Mouse (Mus musculus) myocyte (in vitro differentiated cells): Measurements from ENCODE around the gene Tenm4. TPM values are rescaled to one million over a fixed set of nuclear protein-coding genes. Genes with fewer than 3 reads are reported as not detected.

Experiments used
- H3K27me3 ChIP-seq: one replicate; pipeline ENCODE4 v1.6.1; 2011; ENCODE audit not compliant: control insufficient read depth, insufficient read depth, insufficient read length
- H3K36me3 ChIP-seq: one replicate; pipeline ENCODE4 v1.6.1; 2011; ENCODE audit not compliant: control insufficient read depth, insufficient read depth
- H3K4me2 ChIP-seq: one replicate; pipeline ENCODE4 v1.6.1; 2011; ENCODE audit warnings: low read depth, control low read depth
- H3K4me3 ChIP-seq: one replicate; pipeline ENCODE4 v1.5.1; 2011; ENCODE audit warnings: mild to moderate bottlenecking, control low read depth, moderate library complexity
- H3K79me2 ChIP-seq: one replicate; pipeline ENCODE4 v1.6.1; 2011; ENCODE audit not compliant: control insufficient read depth, insufficient read depth
- H3ac ChIP-seq: one replicate; pipeline ENCODE4 v1.6.1; 2011; ENCODE audit not compliant: control insufficient read depth, insufficient read length
- CEBPB ChIP-seq: IDR thresholded peaks from 2 replicates; pipeline ENCODE4 v1.6.1; 2011; ENCODE audit warnings: mild to moderate bottlenecking, moderate library complexity; ENCODE audit not compliant: poor library complexity, insufficient read depth, severe bottlenecking
- E2F4 ChIP-seq: IDR thresholded peaks from one replicate; pipeline ENCODE4 v1.6.1; 2011; ENCODE audit warnings: mild to moderate bottlenecking, control low read depth, moderate library complexity; ENCODE audit not compliant: insufficient read depth
- MAX ChIP-seq: IDR thresholded peaks from one replicate; pipeline ENCODE4 v1.6.1; 2011; ENCODE audit warnings: low read depth, mild to moderate bottlenecking, control low read depth
- MYOD1 ChIP-seq, 3 experiments: IDR thresholded peaks; one replicate each; pipeline ENCODE4 v1.6.1; 2011; ENCODE audit warnings: control low read depth in 2 of 3, low read depth in 2 of 3, mild to moderate bottlenecking in 2 of 3, moderate library complexity in 1 of 3; ENCODE audit not compliant: insufficient read length in 2 of 3, control insufficient read depth in 1 of 3
- MYOG ChIP-seq, 3 experiments: IDR thresholded peaks; one replicate each; pipeline ENCODE4 v1.6.1; 2011; ENCODE audit warnings: control low read depth in 2 of 3, low read depth in 2 of 3, mild to moderate bottlenecking in 2 of 3; ENCODE audit not compliant: insufficient read length in 2 of 3, control insufficient read depth in 1 of 3, insufficient read depth in 1 of 3
- POLR2A ChIP-seq: IDR thresholded peaks from one replicate; pipeline ENCODE4 v1.6.1; 2011; ENCODE audit warnings: low read depth, mild to moderate bottlenecking, control low read depth, moderate library complexity; ENCODE audit not compliant: insufficient read length
- POLR2AphosphoS2 ChIP-seq: IDR thresholded peaks from one replicate; pipeline ENCODE4 v1.6.1; 2011; ENCODE audit warnings: low read depth, control low read depth; ENCODE audit not compliant: insufficient read length
- REST ChIP-seq: IDR thresholded peaks from one replicate; pipeline ENCODE4 v1.6.1; 2011; ENCODE audit warnings: mild to moderate bottlenecking, control low read depth, moderate library complexity; ENCODE audit not compliant: insufficient read depth, insufficient read length
- SRF ChIP-seq: IDR thresholded peaks from one replicate; pipeline ENCODE4 v1.6.1; 2011; ENCODE audit warnings: low read depth; ENCODE audit not compliant: control insufficient read depth, insufficient read length
- TCF12 ChIP-seq: IDR thresholded peaks from one replicate; pipeline ENCODE4 v1.6.1; 2011; ENCODE audit warnings: mild to moderate bottlenecking, control low read depth; ENCODE audit not compliant: poor library complexity, insufficient read depth, severe bottlenecking
- TCF3 ChIP-seq: IDR thresholded peaks from one replicate; pipeline ENCODE4 v1.6.1; 2011; ENCODE audit warnings: low read depth, control low read depth; ENCODE audit not compliant: insufficient read length
- USF1 ChIP-seq: IDR thresholded peaks from one replicate; pipeline ENCODE4 v1.6.1; 2011; ENCODE audit warnings: low read depth, mild to moderate bottlenecking, control low read depth, moderate library complexity
- polyA plus RNA-seq: library from polyadenylated mRNA; unstranded; fragments of >200 nt; fragmentation: generic; extraction: Trizol; gene quantifications from one replicate; pipeline ENCODE4 v1.2.1, GENCODE M21; 2012; ENCODE audit warnings: missing spikeins

Tenm4 gene
- polyA plus RNA-seq, 1 experiment = 10.9 TPM

GRCm38 (mm10) chr7:96718201-96719155, 547.4 kb downstream of the Tenm4 start:
- Histone ChIP-seq H3K79me2 (no peaks in the 10 kb centered on the region), H3K4me2 (no peak overlapping the region), H3K4me3 (no peak overlapping the region), H3K27me3 (no peaks in the 10 kb centered on the region), H3ac (no peak overlapping the region), H3K36me3 (no peaks in the 10 kb centered on the region)
- TF ChIP-seq E2F4 = no peak
- no peak for TF ChIP-seq MYOD1 (IDR thresholded peaks at IDR 0.05; ENCODE audit: control insufficient read depth in 1 of 3, insufficient read length in 2 of 3, low read depth in 2 of 3)
- no peak for TF ChIP-seq POLR2A
- TF ChIP-seq REST = no peak
- TF ChIP-seq POLR2AphosphoS2 = no peak
- TF ChIP-seq USF1 = no peak
- TF ChIP-seq MYOG (IDR thresholded peaks at IDR 0.05; ENCODE audit: control insufficient read depth in 1 of 3, insufficient read depth in 1 of 3, insufficient read length in 2 of 3, low read depth in 2 of 3) = no peak
- TF ChIP-seq SRF = no peak
- TF ChIP-seq TCF3 = no peak
- no peak for TF ChIP-seq TCF12
- no peak for TF ChIP-seq CEBPB
- TF ChIP-seq MAX = no peak

GRCm38 (mm10) chr7:96719926-96720325, 548.9 kb downstream of the Tenm4 start:
- Histone ChIP-seq H3ac (no peak overlapping the region), H3K79me2 (no peaks in the 10 kb centered on the region), H3K4me3 (no peak overlapping the region), H3K4me2 (no peak overlapping the region), H3K36me3 (no peaks in the 10 kb centered on the region), H3K27me3 (no peaks in the 10 kb centered on the region)
- TF ChIP-seq CEBPB = no peak
- TF ChIP-seq SRF = no peak
- TF ChIP-seq TCF12 = no peak
- TF ChIP-seq POLR2AphosphoS2 = no peak
- no peak for TF ChIP-seq TCF3
- TF ChIP-seq MAX = no peak
- TF ChIP-seq E2F4 = no peak
- TF ChIP-seq REST = no peak
- TF ChIP-seq POLR2A = no peak
- no peak for TF ChIP-seq MYOD1 (IDR thresholded peaks at IDR 0.05; ENCODE audit: control insufficient read depth in 1 of 3, insufficient read length in 2 of 3, low read depth in 2 of 3)
- no peak for TF ChIP-seq USF1

GRCm38 (mm10) chr7:96720465-96720864, 549.4 kb downstream of the Tenm4 start:
- H3K79me2 ChIP-seq = no peaks in the 10 kb centered on the region
- H3K36me3 ChIP-seq = no peaks in the 10 kb centered on the region
- TF ChIP-seq MYOD1 (IDR thresholded peaks at IDR 0.05; ENCODE audit: control insufficient read depth in 1 of 3, insufficient read length in 2 of 3, low read depth in 2 of 3) = no peak
- TF ChIP-seq POLR2AphosphoS2 = no peak
- TF ChIP-seq TCF12 = no peak
- no peak for TF ChIP-seq USF1
- no peak for TF ChIP-seq REST
- TF ChIP-seq E2F4 = no peak
- H3K4me3 ChIP-seq = no peak overlapping the region
- H3ac ChIP-seq = no peak overlapping the region
- no peaks in the 10 kb centered on the region for H3K27me3 ChIP-seq
- H3K4me2 ChIP-seq = no peak overlapping the region

GRCm38 (mm10) chr7:96722796-96723195, 551.8 kb downstream of the Tenm4 start:
- Histone ChIP-seq H3K4me3 (no peak overlapping the region), H3K79me2 (no peaks in the 10 kb centered on the region), H3K36me3 (no peaks in the 10 kb centered on the region), H3K4me2 (no peak overlapping the region), H3K27me3 (no peaks in the 10 kb centered on the region), H3ac (no peak overlapping the region)
- no peak for TF ChIP-seq CEBPB
- TF ChIP-seq POLR2AphosphoS2 = no peak
- no peak for TF ChIP-seq MYOG (IDR thresholded peaks at IDR 0.05; ENCODE audit: control insufficient read depth in 1 of 3, insufficient read depth in 1 of 3, insufficient read length in 2 of 3, low read depth in 2 of 3)
- TF ChIP-seq TCF12 = no peak
- TF ChIP-seq MAX = no peak
- TF ChIP-seq E2F4 = no peak
- TF ChIP-seq TCF3 = no peak
- no peak for TF ChIP-seq POLR2A
- no peak for TF ChIP-seq SRF
- no peak for TF ChIP-seq USF1
- TF ChIP-seq REST = no peak
- TF ChIP-seq MYOD1 (IDR thresholded peaks at IDR 0.05; ENCODE audit: control insufficient read depth in 1 of 3, insufficient read length in 2 of 3, low read depth in 2 of 3) = no peak
